Mouse (Mus musculus) MEL (cell line): Measurements from ENCODE around the gene Itga8.

Experiments
- BHLHE40 ChIP-seq: IDR thresholded peaks from 2 replicates; pipeline ENCODE4 v1.6.1; 2012; ENCODE audit warnings: low read depth, mild to moderate bottlenecking, inconsistent platforms, low read length, improper control_type of control experiment, borderline replicate concordance
- CHD2 ChIP-seq: IDR thresholded peaks from 2 replicates; pipeline ENCODE4 v1.6.1; 2011; ENCODE audit warnings: low read length, improper control_type of control experiment
- CTCF ChIP-seq, 3 experiments: IDR thresholded peaks in 2 of 3; conservative IDR thresholded peaks in 1 of 3; 2 replicates each; pipeline ENCODE4 v1.5.1; 2011 to 2012; ENCODE audit warnings: low read length in 3 of 3, low read depth in 2 of 3, mild to moderate bottlenecking in 2 of 3, improper control_type of control experiment in 1 of 3, inconsistent platforms in 1 of 3, mixed read lengths in 1 of 3, moderate library complexity in 1 of 3; ENCODE audit not compliant: control insufficient read depth in 1 of 3, insufficient read depth in 1 of 3, poor library complexity in 1 of 3, severe bottlenecking in 1 of 3
- EP300 ChIP-seq, 2 experiments: IDR thresholded peaks; 2 replicates each; pipeline ENCODE4 v1.6.1; 2011; ENCODE audit warnings: improper control_type of control experiment in 2 of 2, low read length in 2 of 2, low read depth in 1 of 2, mild to moderate bottlenecking in 1 of 2
- POLR2A ChIP-seq, 2 experiments: IDR thresholded peaks; 2 replicates each; pipeline ENCODE4 v1.6.1; 2011 to 2012; ENCODE audit warnings: low read length in 2 of 2, mild to moderate bottlenecking in 2 of 2, control low read depth in 1 of 2, improper control_type of control experiment in 1 of 2, low read depth in 1 of 2, moderate library complexity in 1 of 2; ENCODE audit not compliant: control insufficient read depth in 1 of 2, insufficient read depth in 1 of 2, poor library complexity in 1 of 2
- TBP ChIP-seq: IDR thresholded peaks from 2 replicates; pipeline ENCODE4 v1.8.0; 2011; ENCODE audit warnings: low read depth, low read length, improper control_type of control experiment
- TCF12 ChIP-seq: IDR thresholded peaks from 2 replicates; pipeline ENCODE4 v1.6.1; 2014; ENCODE audit warnings: low read depth, mild to moderate bottlenecking, inconsistent platforms, low read length, improper control_type of control experiment, moderate library complexity
- ZC3H11A ChIP-seq: IDR thresholded peaks from 2 replicates; pipeline ENCODE4 v1.6.1; 2012; ENCODE audit warnings: low read depth, mild to moderate bottlenecking, inconsistent platforms, low read length, improper control_type of control experiment

DNA sequence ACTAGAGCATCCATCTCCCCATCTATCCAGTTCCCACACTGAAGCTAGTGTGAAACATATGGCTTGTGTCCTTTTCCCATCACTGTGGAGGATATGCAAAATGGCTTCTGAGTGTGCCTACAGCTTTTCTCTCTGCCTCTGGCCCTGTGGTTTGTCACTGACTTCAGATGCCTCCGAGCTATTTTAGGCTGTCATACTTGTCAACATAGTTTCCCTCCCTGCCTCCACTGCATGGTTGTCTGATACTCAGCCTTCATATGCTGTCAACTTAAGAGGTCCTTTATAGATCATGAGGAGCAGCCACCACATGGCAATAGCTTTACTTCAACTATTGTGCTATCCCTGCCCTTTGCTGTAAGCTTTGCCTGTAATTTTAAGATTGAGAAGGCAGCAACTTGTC lies 75.4 kb downstream of the Itga8 start:
- TF ChIP-seq CTCF (IDR thresholded peaks at IDR 0.05 in 2 of 3, conservative IDR thresholded peaks at IDR 0.05 in 1 of 3; ENCODE audit: control insufficient read depth in 1 of 3, insufficient read depth in 1 of 3, low read depth in 2 of 3, low read length in 3 of 3, poor library complexity in 1 of 3, severe bottlenecking in 1 of 3) (no peak), TBP (no peak), POLR2A (IDR thresholded peaks at IDR 0.05; ENCODE audit: control insufficient read depth in 1 of 2, insufficient read depth in 1 of 2, low read depth in 1 of 2, low read length in 2 of 2, poor library complexity in 1 of 2) (no peak), CHD2 (no peak), EP300 (IDR thresholded peaks at IDR 0.05; ENCODE audit: low read depth in 1 of 2, low read length in 2 of 2) (no peak), BHLHE40 (no peak), TCF12 (no peak), ZC3H11A (no peak)
